ENCODE assay signal across 10 mouse cellular contexts in the genomic region with DNA sequence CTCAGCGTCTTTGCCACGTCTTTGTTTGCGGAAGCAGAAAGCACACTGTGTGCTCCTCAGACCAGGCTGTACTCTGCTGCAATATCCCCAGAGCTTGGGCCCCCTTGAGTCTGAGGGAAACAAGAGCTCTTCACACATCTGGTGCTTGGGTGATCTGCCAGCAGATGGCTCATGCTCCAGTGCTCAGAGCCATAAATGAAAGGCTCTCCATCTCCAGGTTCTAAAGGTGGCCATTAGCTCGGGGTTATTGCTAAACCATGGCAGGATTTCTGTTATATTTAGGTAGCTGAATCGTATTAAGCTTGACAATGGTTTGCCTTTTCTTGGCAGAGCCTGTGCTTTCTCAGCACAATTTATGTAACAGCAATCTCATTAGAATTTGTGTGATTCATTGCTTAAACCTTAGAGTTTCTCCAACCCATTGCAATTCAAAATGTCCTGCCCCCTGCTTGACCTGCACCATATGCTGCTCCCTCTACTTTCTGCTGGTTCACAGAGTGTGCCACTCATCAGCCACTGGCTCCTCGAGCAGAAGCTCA. TPM values are rescaled to one million over a fixed set of nuclear protein-coding genes. Genes with fewer than 3 reads are reported as not detected.
DNase-seq lines count a peak whose midpoint lies in the region; ATAC-seq lines count a peak whose summit lies in the region.
"Had no signal": no experiment of that assay in that cellular context is flagged by ENCODE, and none has a peak within 500 bp of the region (broad histone marks: within the 10 kb centered on the region; RNA-seq: fewer than 3 reads in every experiment).

No protein-coding gene starts in this region.

- no peak overlapping the region for H3K4me3 ChIP-seq in hindbrain, embryonic 14.5 days (replicated peaks; ENCODE audit: low read length)
- H3K4me3 ChIP-seq in hindbrain, embryonic 10.5 days = no peak overlapping the region
- H3K4me3 ChIP-seq: limb, embryonic 13.5 days; stomach, embryonic 15.5 days had no signal

- H3K27me3 ChIP-seq in hindbrain, embryonic 14.5 days (ENCODE audit: control insufficient read depth, insufficient read depth, low read length) = no peaks in the 10 kb centered on the region
- no peaks in the 10 kb centered on the region for H3K27me3 ChIP-seq in hindbrain, embryonic 10.5 days (ENCODE audit: insufficient read depth, poor library complexity, severe bottlenecking)
- H3K27me3 ChIP-seq: limb, embryonic 13.5 days; stomach, embryonic 15.5 days had no signal

- H3K27ac ChIP-seq in hindbrain, embryonic 14.5 days = 0 out of 2 replicates have a peak overlapping the region, but pooled peaks have one; percentile 27
- H3K27ac ChIP-seq in hindbrain, embryonic 10.5 days = no peak overlapping the region
- H3K27ac ChIP-seq: limb, embryonic 13.5 days; stomach, embryonic 15.5 days had no signal

- no peak for DNase-seq in hindbrain, embryonic 14.5 days (ENCODE audit: low spot score)
- no peak for DNase-seq in hindbrain, embryonic 10.5 days (ENCODE audit: low spot score)
- peak; percentile 88 for DNase-seq in 3T3-L1 (ENCODE audit: low read depth, low spot score)
- peak; percentile 83 for DNase-seq in brain, adult 2 months (ENCODE audit: low read depth, low spot score)
- DNase-seq in kidney, postnatal 14 days = peak; percentile 66
- no peak for DNase-seq in thymus, postnatal 0 days (ENCODE audit: low spot score)
- no peak for DNase-seq in T-cell, adult 2 months (ENCODE audit: low spot score)

- H3K4me1 ChIP-seq in hindbrain, embryonic 14.5 days (replicated peaks; ENCODE audit: control insufficient read depth, insufficient read depth, low read length) = peaks cover under 1% of the 10 kb centered on the region; the same call in 1 of the 2 replicates
- peaks cover 9% of the 10 kb centered on the region for H3K4me1 ChIP-seq in hindbrain, embryonic 10.5 days (replicated peaks)
- H3K4me1 ChIP-seq: stomach, embryonic 15.5 days had no signal

- 68% methylated on average over 6 of the region's 6 CpGs for WGBS in hindbrain, embryonic 14.5 days
- WGBS in hindbrain, embryonic 10.5 days = 84% methylated on average over 6 of the region's 6 CpGs

- H3K36me3 ChIP-seq in hindbrain, embryonic 14.5 days (replicated peaks; ENCODE audit: control insufficient read depth, insufficient read depth) = peaks cover 85% of the 10 kb centered on the region
- peaks cover 92% of the 10 kb centered on the region for H3K36me3 ChIP-seq in hindbrain, embryonic 10.5 days

- no peak for ATAC-seq in hindbrain, embryonic 14.5 days (ENCODE audit: low FRiP score)

- no peaks in the 10 kb centered on the region for H3K9me3 ChIP-seq in hindbrain, embryonic 14.5 days (ENCODE audit: control insufficient read depth, low read length)
- H3K9me3 ChIP-seq in hindbrain, embryonic 10.5 days = no peaks in the 10 kb centered on the region
- H3K9me3 ChIP-seq: G1E; stomach, embryonic 15.5 days had no signal

- no peak overlapping the region for H3K9ac ChIP-seq in hindbrain, embryonic 14.5 days
- H3K9ac ChIP-seq: limb, embryonic 13.5 days; stomach, embryonic 15.5 days had no signal

- no peak overlapping the region for H3K4me2 ChIP-seq in hindbrain, embryonic 14.5 days (replicated peaks)
- H3K4me2 ChIP-seq: limb, embryonic 13.5 days; stomach, embryonic 15.5 days had no signal

RNA-seq across cellular contexts. Expression of gene Angptl7, which starts 12.8 kb away (rescaled TPM):
- 0.31 and 0.50 TPM in 2 replicates for polyA plus RNA-seq in hindbrain, embryonic 14.5 days (2014; fragmentation: Nextera tagmentation; extraction: Ambion mirVana)
- polyA plus RNA-seq in hindbrain, embryonic 10.5 days (2016; fragmentation: Nextera tagmentation; extraction: Ambion mirVana) = 0.29 and 0.31 TPM in 2 replicates
- 1.1 TPM in 2 replicates for polyA plus RNA-seq in thymus, postnatal 0 days (2015; fragmentation: Nextera tagmentation; extraction: Ambion mirVana)
- polyA plus RNA-seq: G1E had no signal

RNA-seq across cellular contexts. Expression of gene Exosc10, which starts 45.1 kb away (rescaled TPM):
- polyA plus RNA-seq in hindbrain, embryonic 14.5 days (2014; fragmentation: Nextera tagmentation; extraction: Ambion mirVana) = 85.9 and 98.4 TPM in 2 replicates
- polyA plus RNA-seq in hindbrain, embryonic 10.5 days (2016; fragmentation: Nextera tagmentation; extraction: Ambion mirVana) = 92.9 and 97.4 TPM in 2 replicates
- 73.1 and 82.6 TPM in 2 replicates for polyA plus RNA-seq in thymus, postnatal 0 days (2015; fragmentation: Nextera tagmentation; extraction: Ambion mirVana)

Comparison
In these comparisons a context has a peak if more than half of its experiments do, and no peak if none do; other contexts are left out.
1. DNase-seq: peak in 3T3-L1 (single experiment), brain, adult 2 months (single experiment) and kidney, postnatal 14 days (single experiment); none in hindbrain, embryonic 14.5 days (single experiment), hindbrain, embryonic 10.5 days (single experiment), thymus, postnatal 0 days (single experiment) and T-cell, adult 2 months (single experiment).